In genomic region chr11:22348536-22348910, GRCm38 (mm10) we compare ENCODE assay signal across 9 mouse cellular contexts. TPM values are rescaled to one million over a fixed set of nuclear protein-coding genes. Genes with fewer than 3 reads are reported as not detected.
DNase-seq lines count a peak whose midpoint lies in the region; ATAC-seq and TF ChIP-seq lines count a peak whose summit lies in the region.
"Had no signal": no experiment of that assay in that cellular context is flagged by ENCODE, and none has a peak within 500 bp of the region (broad histone marks: within the 10 kb centered on the region; RNA-seq: fewer than 3 reads in every experiment).

No protein-coding gene starts in this region.

- H3K79me2 ChIP-seq in heart, adult 2 months (replicated peaks; ENCODE audit: control insufficient read depth, insufficient read depth, low read length) = no peaks in the 10 kb centered on the region

- H3K9me3 ChIP-seq in intestine, embryonic 14.5 days (ENCODE audit: control insufficient read depth, low read length) = no peaks in the 10 kb centered on the region
- H3K9me3 ChIP-seq in intestine, postnatal 0 days (ENCODE audit: control insufficient read depth) = no peaks in the 10 kb centered on the region
- no peaks in the 10 kb centered on the region for H3K9me3 ChIP-seq in embryonic facial prominence, embryonic 11.5 days (replicated peaks; ENCODE audit: control insufficient read depth, low read length)
- no peaks in the 10 kb centered on the region for H3K9me3 ChIP-seq in hindbrain, embryonic 15.5 days
- H3K9me3 ChIP-seq in midbrain, postnatal 0 days (ENCODE audit: low read length) = no peaks in the 10 kb centered on the region

- no peaks in the 10 kb centered on the region for H3K36me3 ChIP-seq in intestine, embryonic 14.5 days (ENCODE audit: control insufficient read depth, insufficient read depth, low read length)
- no peaks in the 10 kb centered on the region for H3K36me3 ChIP-seq in intestine, postnatal 0 days (ENCODE audit: control insufficient read depth, insufficient read depth)
- no peaks in the 10 kb centered on the region for H3K36me3 ChIP-seq in embryonic facial prominence, embryonic 11.5 days (replicated peaks; ENCODE audit: control insufficient read depth, insufficient read depth, low read depth, low read length)
- H3K36me3 ChIP-seq in hindbrain, embryonic 15.5 days = no peaks in the 10 kb centered on the region
- no peaks in the 10 kb centered on the region for H3K36me3 ChIP-seq in midbrain, postnatal 0 days (ENCODE audit: insufficient read depth, low read length)
- H3K36me3 ChIP-seq in heart, adult 2 months (ENCODE audit: control insufficient read depth, insufficient read depth, low read length) = no peaks in the 10 kb centered on the region

- no peak for TF ChIP-seq EP300 in heart, adult 2 months (IDR thresholded peaks at IDR 0.05; ENCODE audit: insufficient read depth, low read depth, low read length)

- H3K27me3 ChIP-seq in intestine, embryonic 14.5 days (replicated peaks; ENCODE audit: control insufficient read depth, insufficient read depth, low read length) = no peaks in the 10 kb centered on the region
- no peaks in the 10 kb centered on the region for H3K27me3 ChIP-seq in intestine, postnatal 0 days (replicated peaks; ENCODE audit: control insufficient read depth, insufficient read depth, low read length)
- no peaks in the 10 kb centered on the region for H3K27me3 ChIP-seq in embryonic facial prominence, embryonic 11.5 days (ENCODE audit: control insufficient read depth, insufficient read depth, low read length)
- no peaks in the 10 kb centered on the region for H3K27me3 ChIP-seq in hindbrain, embryonic 15.5 days
- no peaks in the 10 kb centered on the region for H3K27me3 ChIP-seq in midbrain, postnatal 0 days (ENCODE audit: insufficient read depth, low read length)
- no peaks in the 10 kb centered on the region for H3K27me3 ChIP-seq in heart, adult 2 months (ENCODE audit: control insufficient read depth, insufficient read depth, low read length)

- H3K4me2 ChIP-seq in intestine, embryonic 14.5 days (ENCODE audit: low read length) = no peak overlapping the region
- no peak overlapping the region for H3K4me2 ChIP-seq in intestine, postnatal 0 days (replicated peaks; ENCODE audit: low read depth)
- no peak overlapping the region for H3K4me2 ChIP-seq in embryonic facial prominence, embryonic 11.5 days (ENCODE audit: low read depth, low read length)
- H3K4me2 ChIP-seq in hindbrain, embryonic 15.5 days = no peak overlapping the region
- no peak overlapping the region for H3K4me2 ChIP-seq in midbrain, postnatal 0 days (ENCODE audit: low read depth, low read length, poor library complexity, severe bottlenecking)

- DNase-seq in intestine, embryonic 14.5 days (ENCODE audit: low spot score) = no peak
- peak; percentile 65 for DNase-seq in embryonic facial prominence, embryonic 11.5 days (ENCODE audit: low spot score)
- DNase-seq in midbrain, postnatal 0 days (ENCODE audit: low spot score) = peak; percentile 73
- no peak for DNase-seq in heart, adult 2 months
- no peak for DNase-seq in adipocyte (ENCODE audit: low spot score)
- no peak for DNase-seq in adrenal gland, adult 8-10 months
- DNase-seq: heart, postnatal 4 days had no signal

- intact Hi-C loops in heart, adult 2 months (cut with DNase I) = no loop called here

- TF ChIP-seq POLR2A in heart, adult 2 months (IDR thresholded peaks at IDR 0.05; ENCODE audit: insufficient read depth, low read depth, low read length) = no peak

- WGBS in intestine, embryonic 14.5 days = 25% methylated on average over 1 of the region's 1 CpGs
- 63% methylated on average over 1 of the region's 1 CpGs for WGBS in intestine, postnatal 0 days
- WGBS in embryonic facial prominence, embryonic 11.5 days = 5% methylated on average over 1 of the region's 1 CpGs
- 0% methylated on average over 1 of the region's 1 CpGs for WGBS in hindbrain, embryonic 15.5 days
- 14% methylated on average over 1 of the region's 1 CpGs for WGBS in midbrain, postnatal 0 days
- 79% methylated on average over 1 of the region's 1 CpGs for WGBS in heart, adult 2 months

- H3K27ac ChIP-seq in intestine, embryonic 14.5 days (ENCODE audit: low read depth) = peak overlapping the region; percentile 29
- no peak overlapping the region for H3K27ac ChIP-seq in intestine, postnatal 0 days (ENCODE audit: low read depth, low read length)
- H3K27ac ChIP-seq in embryonic facial prominence, embryonic 11.5 days (replicated peaks; ENCODE audit: low read depth, low read length) = peak overlapping the region; percentile 10
- peak overlapping the region; percentile 70 for H3K27ac ChIP-seq in hindbrain, embryonic 15.5 days (replicated peaks)
- 0 out of 2 replicates have a peak overlapping the region, but pooled peaks have one; percentile 43 for H3K27ac ChIP-seq in midbrain, postnatal 0 days (ENCODE audit: low read depth, low read length)
- H3K27ac ChIP-seq in heart, adult 2 months = no peak overlapping the region

- peaks cover 18% of the 10 kb centered on the region for H3K4me1 ChIP-seq in intestine, embryonic 14.5 days (replicated peaks; ENCODE audit: control insufficient read depth, insufficient read depth, low read length)
- no peaks in the 10 kb centered on the region for H3K4me1 ChIP-seq in intestine, postnatal 0 days (replicated peaks; ENCODE audit: control insufficient read depth, insufficient read depth, low read length)
- H3K4me1 ChIP-seq in embryonic facial prominence, embryonic 11.5 days (ENCODE audit: control insufficient read depth, insufficient read depth, low read length) = no peaks in the 10 kb centered on the region
- peaks cover 22% of the 10 kb centered on the region for H3K4me1 ChIP-seq in hindbrain, embryonic 15.5 days (replicated peaks)
- H3K4me1 ChIP-seq in midbrain, postnatal 0 days (ENCODE audit: insufficient read depth, low read length) = no peaks in the 10 kb centered on the region
- H3K4me1 ChIP-seq in heart, adult 2 months (ENCODE audit: control insufficient read depth, insufficient read depth, low read length) = no peaks in the 10 kb centered on the region; the same call in 1 of the 2 replicates

- no peak overlapping the region for H3K9ac ChIP-seq in intestine, embryonic 14.5 days (ENCODE audit: low read length)
- H3K9ac ChIP-seq in intestine, postnatal 0 days (ENCODE audit: low read depth, low read length) = no peak overlapping the region
- no peak overlapping the region for H3K9ac ChIP-seq in embryonic facial prominence, embryonic 11.5 days (replicated peaks; ENCODE audit: low read length)
- H3K9ac ChIP-seq in hindbrain, embryonic 15.5 days = no peak overlapping the region
- no peak overlapping the region for H3K9ac ChIP-seq in midbrain, postnatal 0 days (replicated peaks; ENCODE audit: low read length, poor library complexity, severe bottlenecking)
- H3K9ac ChIP-seq in heart, adult 2 months (ENCODE audit: low read depth, low read length) = no peak overlapping the region

- no peak for TF ChIP-seq CTCF in intestine, postnatal 0 days (IDR thresholded peaks at IDR 0.05; ENCODE audit: low read depth)
- TF ChIP-seq CTCF in midbrain, postnatal 0 days (IDR thresholded peaks at IDR 0.05) = no peak
- TF ChIP-seq CTCF in heart, adult 2 months (IDR thresholded peaks at IDR 0.05) = no peak

- no peak overlapping the region for H3K4me3 ChIP-seq in intestine, embryonic 14.5 days (ENCODE audit: low read depth, low read length)
- no peak overlapping the region for H3K4me3 ChIP-seq in intestine, postnatal 0 days (ENCODE audit: low read depth, low read length)
- no peak overlapping the region for H3K4me3 ChIP-seq in embryonic facial prominence, embryonic 11.5 days (ENCODE audit: low read depth, low read length)
- H3K4me3 ChIP-seq in hindbrain, embryonic 15.5 days = no peak overlapping the region
- H3K4me3 ChIP-seq in midbrain, postnatal 0 days (ENCODE audit: low read depth, low read length) = no peak overlapping the region
- H3K4me3 ChIP-seq in heart, adult 2 months = no peak overlapping the region

- no peak for ATAC-seq in intestine, embryonic 14.5 days (replicated peaks; ENCODE audit: low FRiP score, low TSS enrichment, low read depth)
- no peak for ATAC-seq in intestine, postnatal 0 days
- peak; percentile 92 for ATAC-seq in embryonic facial prominence, embryonic 11.5 days (replicated peaks; ENCODE audit: insufficient number of reproducible peaks, low FRiP score, low TSS enrichment, low read depth)
- peak; percentile 96 for ATAC-seq in hindbrain, embryonic 15.5 days (ENCODE audit: low FRiP score, low read depth)
- ATAC-seq in midbrain, postnatal 0 days (ENCODE audit: low FRiP score) = peak; percentile 92

RNA-seq across cellular contexts. Expression of gene Ehbp1, which starts 6.4 kb away (rescaled TPM):
- 11.1 and 12.2 TPM in 2 replicates for polyA plus RNA-seq in intestine, embryonic 14.5 days (2014; fragmentation: Nextera tagmentation; extraction: Ambion mirVana)
- polyA plus RNA-seq in intestine, postnatal 0 days (2015; fragmentation: Nextera tagmentation; extraction: Ambion mirVana) = 3.1 and 3.7 TPM in 2 replicates
- polyA plus RNA-seq in embryonic facial prominence, embryonic 11.5 days (2014; fragmentation: Nextera tagmentation; extraction: Ambion mirVana) = 9.9 and 12.0 TPM in 2 replicates
- polyA plus RNA-seq in hindbrain, embryonic 15.5 days (2015; fragmentation: Nextera tagmentation; extraction: Ambion mirVana) = 18.8 and 20.1 TPM in 2 replicates
- total RNA-seq in midbrain, postnatal 0 days (2014; rRNA removed) = 33.4 and 48.2 TPM in 2 replicates
- 14.1 and 15.4 TPM in 2 replicates for polyA plus RNA-seq in midbrain, postnatal 0 days (2015; fragmentation: Nextera tagmentation; extraction: Ambion mirVana)
- total RNA-seq in heart, adult 2 months (2021) = 100 to 1,000 TPM; 111 to 133 TPM
- 21.3 and 49.2 TPM in 2 replicates for polyA plus RNA-seq in heart, adult 2 months (2012; rRNA removed)
- total RNA-seq in adrenal gland, adult 8-10 months (2022) = 10 to 100 TPM; 22.1 to 35.4 (median 32.0) TPM

Comparison
In these comparisons a context has a peak if more than half of its experiments do, and no peak if none do; other contexts are left out.
1. H3K27ac ChIP-seq: peak in intestine, embryonic 14.5 days (single experiment), embryonic facial prominence, embryonic 11.5 days (single experiment), hindbrain, embryonic 15.5 days (single experiment) and midbrain, postnatal 0 days (single experiment); none in intestine, postnatal 0 days (single experiment) and heart, adult 2 months (single experiment).
2. ATAC-seq: peak in embryonic facial prominence, embryonic 11.5 days (single experiment), hindbrain, embryonic 15.5 days (single experiment) and midbrain, postnatal 0 days (single experiment); none in intestine, embryonic 14.5 days (single experiment) and intestine, postnatal 0 days (single experiment).
3. DNase-seq: peak in embryonic facial prominence, embryonic 11.5 days (single experiment) and midbrain, postnatal 0 days (single experiment); none in intestine, embryonic 14.5 days (single experiment), heart, adult 2 months (0 of 2), adipocyte (single experiment) and adrenal gland, adult 8-10 months (single experiment).